In the genomic region with DNA sequence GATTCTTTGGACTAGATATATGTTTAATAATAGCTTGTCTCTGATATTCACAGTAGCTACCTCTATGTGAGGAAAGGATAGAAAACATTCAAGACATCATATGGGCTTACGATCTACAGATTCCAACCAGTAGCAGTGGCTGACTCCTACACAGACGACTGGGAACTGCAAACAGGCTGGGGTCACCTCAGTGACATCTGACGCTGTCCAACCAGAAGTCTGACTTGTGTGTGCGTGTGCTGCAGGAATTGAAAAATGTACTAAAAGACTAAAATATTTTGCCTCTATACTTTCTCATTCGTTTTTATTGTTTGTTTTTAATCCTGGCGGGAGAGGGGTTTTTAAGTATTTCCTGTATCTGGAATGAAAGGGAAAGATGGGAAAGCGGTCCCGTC, we compare ENCODE assay signal across 8 mouse cellular contexts. TPM values are rescaled to one million over a fixed set of nuclear protein-coding genes. Genes with fewer than 3 reads are reported as not detected.
DNase-seq lines count a peak whose midpoint lies in the region; ATAC-seq and TF ChIP-seq lines count a peak whose summit lies in the region.

No protein-coding gene starts in this region.

- peak overlapping the region; percentile 96 for H3K9ac ChIP-seq in midbrain, postnatal 0 days (replicated peaks; ENCODE audit: low read length, poor library complexity, severe bottlenecking)

- H3K4me1 ChIP-seq in thymus, adult 2 months (replicated peaks; ENCODE audit: control insufficient read depth, insufficient read depth, low read length) = peaks cover 4% of the 10 kb centered on the region
- H3K4me1 ChIP-seq in midbrain, postnatal 0 days (ENCODE audit: insufficient read depth, low read length) = peaks cover 7% of the 10 kb centered on the region; the same call in 1 of the 2 replicates

- no peak for ATAC-seq in midbrain, postnatal 0 days (ENCODE audit: low FRiP score)

- no peak overlapping the region for H3K27ac ChIP-seq in thymus, adult 2 months (ENCODE audit: control insufficient read depth, insufficient read depth, low read length)
- H3K27ac ChIP-seq in midbrain, postnatal 0 days (ENCODE audit: low read depth, low read length) = peak overlapping the region; percentile 94

- TF ChIP-seq CTCF in thymus, adult 2 months (IDR thresholded peaks at IDR 0.05; ENCODE audit: borderline replicate concordance, control insufficient read depth, extremely low read depth, insufficient read depth, low read length, poor library complexity) = no peak
- TF ChIP-seq CTCF in midbrain, postnatal 0 days (IDR thresholded peaks at IDR 0.05) = no peak

- H3K36me3 ChIP-seq in thymus, adult 2 months (ENCODE audit: control insufficient read depth, insufficient read depth, low read length) = no peaks in the 10 kb centered on the region
- H3K36me3 ChIP-seq in midbrain, postnatal 0 days (ENCODE audit: insufficient read depth, low read length) = no peaks in the 10 kb centered on the region

- H3K27me3 ChIP-seq in thymus, adult 2 months (ENCODE audit: control insufficient read depth, insufficient read depth, low read length) = no peaks in the 10 kb centered on the region
- H3K27me3 ChIP-seq in midbrain, postnatal 0 days (ENCODE audit: insufficient read depth, low read length) = no peaks in the 10 kb centered on the region

- WGBS in thymus, adult 2 months = 13% methylated on average over 8 of the region's 8 CpGs
- WGBS in midbrain, postnatal 0 days = 2% methylated on average over 8 of the region's 8 CpGs

- DNase-seq in adrenal gland, adult 2 months = peak; percentile 24
- DNase-seq in adrenal gland, postnatal 25 days = no peak
- DNase-seq in thymus, adult 2 months = no peak
- DNase-seq in thymus, adult 18-20 months = no peak
- DNase-seq in kidney, postnatal 14 days = peak; percentile 34
- peak; percentile 40 for DNase-seq in midbrain, postnatal 0 days (ENCODE audit: low spot score)
- DNase-seq in urinary bladder, postnatal 14 days (ENCODE audit: low spot score) = no peak
- no peak for DNase-seq in cerebellum, adult 9-10 months

- peak overlapping the region; percentile 96 for H3K4me3 ChIP-seq in thymus, adult 2 months (ENCODE audit: control insufficient read depth, insufficient read depth, low read length)
- H3K4me3 ChIP-seq in midbrain, postnatal 0 days (ENCODE audit: low read depth, low read length) = peak overlapping the region; percentile 60

- H3K9me3 ChIP-seq in midbrain, postnatal 0 days (ENCODE audit: low read length) = no peaks in the 10 kb centered on the region

- peak overlapping the region; percentile 96 for H3K4me2 ChIP-seq in midbrain, postnatal 0 days (ENCODE audit: low read depth, low read length, poor library complexity, severe bottlenecking)

- TF ChIP-seq POLR2A in thymus, adult 2 months (IDR thresholded peaks at IDR 0.05; ENCODE audit: control insufficient read depth, extremely low read depth, insufficient read depth, low read length, poor library complexity) = no peak

RNA-seq across cellular contexts. Expression of gene Vezf1, which starts 0.9 kb away (rescaled TPM):
- 10 to 100 TPM; 48.3 to 52.4 TPM for total RNA-seq in adrenal gland, adult 2 months (2021)
- polyA plus RNA-seq in adrenal gland, adult 2 months (2012; rRNA removed) = 13.5 and 14.6 TPM in 2 replicates
- total RNA-seq in adrenal gland, postnatal 25 days (2021) = 45.8 and 51.8 TPM in 2 replicates
- polyA plus RNA-seq in thymus, adult 2 months (2012; rRNA removed) = 35.4 and 35.9 TPM in 2 replicates
- 31.4 and 40.6 TPM in 2 replicates for total RNA-seq in midbrain, postnatal 0 days (2014; rRNA removed)
- polyA plus RNA-seq in midbrain, postnatal 0 days (2015; fragmentation: Nextera tagmentation; extraction: Ambion mirVana) = 29.7 and 30.9 TPM in 2 replicates

RNA-seq across cellular contexts. Expression of gene Srsf1, which starts 20.0 kb away (rescaled TPM):
- total RNA-seq in adrenal gland, adult 2 months (2021) = 100 to 1,000 TPM; 179 to 252 TPM
- 210 and 224 TPM in 2 replicates for polyA plus RNA-seq in adrenal gland, adult 2 months (2012; rRNA removed)
- total RNA-seq in adrenal gland, postnatal 25 days (2021) = 226 and 298 TPM in 2 replicates
- polyA plus RNA-seq in thymus, adult 2 months (2012; rRNA removed) = 247 and 358 TPM in 2 replicates
- 280 and 374 TPM in 2 replicates for total RNA-seq in midbrain, postnatal 0 days (2014; rRNA removed)
- polyA plus RNA-seq in midbrain, postnatal 0 days (2015; fragmentation: Nextera tagmentation; extraction: Ambion mirVana) = 111 and 125 TPM in 2 replicates

RNA-seq across cellular contexts. Expression of gene Cuedc1, which starts 30.7 kb away (rescaled TPM):
- 10 to 100 TPM; 49.3 to 61.7 TPM for total RNA-seq in adrenal gland, adult 2 months (2021)
- 76.9 and 91.3 TPM in 2 replicates for polyA plus RNA-seq in adrenal gland, adult 2 months (2012; rRNA removed)
- total RNA-seq in adrenal gland, postnatal 25 days (2021) = 50.7 and 68.6 TPM in 2 replicates
- 13.8 and 15.5 TPM in 2 replicates for polyA plus RNA-seq in thymus, adult 2 months (2012; rRNA removed)
- 38.8 and 40.2 TPM in 2 replicates for total RNA-seq in midbrain, postnatal 0 days (2014; rRNA removed)
- 32.7 and 37.5 TPM in 2 replicates for polyA plus RNA-seq in midbrain, postnatal 0 days (2015; fragmentation: Nextera tagmentation; extraction: Ambion mirVana)

Comparison
In these comparisons a context has a peak if more than half of its experiments do, and no peak if none do; other contexts are left out.
1. DNase-seq: peak in adrenal gland, adult 2 months (single experiment), kidney, postnatal 14 days (single experiment) and midbrain, postnatal 0 days (single experiment); none in adrenal gland, postnatal 25 days (single experiment), thymus, adult 2 months (single experiment), thymus, adult 18-20 months (0 of 2), urinary bladder, postnatal 14 days (single experiment) and cerebellum, adult 9-10 months (single experiment).